Mouse (Mus musculus): ENCODE data around the gene Heatr9. TPM values are rescaled to one million over a fixed set of nuclear protein-coding genes. Genes with fewer than 3 reads are reported as not detected.
A peak's percentile ranks its signal among the peaks of the same experiment; 100 is the strongest.

Heatr9 gene
- polyA plus RNA-seq, 1 experiment from 2014 or later = not detected

- Histone ChIP-seq H3K27me3 (ENCODE audit: control insufficient read depth, insufficient read depth, low read depth, low read length) (peaks cover 8% of the 10 kb centered on the region; the same call in 1 of the 2 replicates), H3K27ac (ENCODE audit: low read length) (peak overlapping the region; percentile 66; the same call in 1 of the 2 replicates), H3K4me1 (replicated peaks; ENCODE audit: control insufficient read depth, insufficient read depth, low read length) (peaks cover 15% of the 10 kb centered on the region; the same call in 1 of the 2 replicates), H3K36me3 (ENCODE audit: control insufficient read depth, insufficient read depth, low read length) (no peaks in the 10 kb centered on the region), H3K9ac (ENCODE audit: low read length) (no peak overlapping the region), H3K9me3 (ENCODE audit: control insufficient read depth, low read length) (no peaks in the 10 kb centered on the region), H3K4me2 (ENCODE audit: low read depth, low read length) (no peak overlapping the region), H3K4me3 (ENCODE audit: low read length) (no peak overlapping the region)
- 13% methylated on average over 2 of the region's 2 CpGs for WGBS
- ATAC-seq (ENCODE audit: low read depth) = no peak
Measured at GRCm38 (mm10) chr11:83465976-83466375, 56.0 kb downstream of the Heatr9 start.

GRCm38 (mm10) chr11:83462711-83463244 is 59.2 kb downstream of the Heatr9 start, which contains the start of gene Mmp28:
Gene Mmp28, minus strand, starts transcription at chr11:83463071.
- ATAC-seq (ENCODE audit: low read depth) = peak; percentile 72
- Histone ChIP-seq H3K27me3 (ENCODE audit: control insufficient read depth, insufficient read depth, low read depth, low read length) (peaks cover 8% of the 10 kb centered on the region; the same call in 1 of the 2 replicates), H3K9me3 (ENCODE audit: control insufficient read depth, low read length) (no peaks in the 10 kb centered on the region), H3K27ac (ENCODE audit: low read length) (no peak within 1 kb of the TSS), H3K36me3 (ENCODE audit: control insufficient read depth, insufficient read depth, low read length) (no peaks in the 10 kb centered on the region), H3K9ac (ENCODE audit: low read length) (peak within 1 kb of the TSS; percentile 63), H3K4me2 (ENCODE audit: low read depth, low read length) (peak within 1 kb of the TSS; percentile 84), H3K4me3 (ENCODE audit: low read length) (peak within 1 kb of the TSS; percentile 65), H3K4me1 (replicated peaks; ENCODE audit: control insufficient read depth, insufficient read depth, low read length) (peaks cover 15% of the 10 kb centered on the region; the same call in 1 of the 2 replicates)
- under 1% methylated on average over 40 of the region's 42 CpGs for WGBS

Other genes with a start within 250 kb of the Heatr9 start
- gene Slfn14, start 235.4 kb downstream of the Heatr9 start, polyA plus RNA-seq (2015; fragmentation: Nextera tagmentation; extraction: Ambion mirVana) = 0.45 and 0.75 TPM in 2 replicates
- gene Ap2b1, start 223.2 kb downstream of the Heatr9 start, polyA plus RNA-seq (2015; fragmentation: Nextera tagmentation; extraction: Ambion mirVana) = 54.9 and 59.8 TPM in 2 replicates
- 13.1 and 13.9 TPM in 2 replicates for gene Pex12, start 219.6 kb downstream of the Heatr9 start, polyA plus RNA-seq (2015; fragmentation: Nextera tagmentation; extraction: Ambion mirVana)
- gene Rasl10b, start 113.0 kb downstream of the Heatr9 start, polyA plus RNA-seq (2015; fragmentation: Nextera tagmentation; extraction: Ambion mirVana) = 0.41 and 0.62 TPM in 2 replicates
- 0.53 and 0.82 TPM in 2 replicates for gene Gas2l2, start 92.7 kb downstream of the Heatr9 start, polyA plus RNA-seq (2015; fragmentation: Nextera tagmentation; extraction: Ambion mirVana)
- gene 1700020L24Rik, start 84.5 kb downstream of the Heatr9 start, polyA plus RNA-seq (2015; fragmentation: Nextera tagmentation; extraction: Ambion mirVana) = 0.39 TPM in 1 of 2 replicates, not detected in the other
- gene Mmp28, start 59.1 kb downstream of the Heatr9 start, polyA plus RNA-seq (2015; fragmentation: Nextera tagmentation; extraction: Ambion mirVana) = 1.7 and 1.8 TPM in 2 replicates
- 12.3 and 13.9 TPM in 2 replicates for gene Taf15, start 49.1 kb downstream of the Heatr9 start, polyA plus RNA-seq (2015; fragmentation: Nextera tagmentation; extraction: Ambion mirVana)
- 1.1 and 1.9 TPM in 2 replicates for gene Ccl5, start 8.3 kb upstream of the Heatr9 start, polyA plus RNA-seq (2015; fragmentation: Nextera tagmentation; extraction: Ambion mirVana)
- gene Ccl9, start 56.5 kb upstream of the Heatr9 start, polyA plus RNA-seq (2015; fragmentation: Nextera tagmentation; extraction: Ambion mirVana) = 5.1 and 5.9 TPM in 2 replicates
- 10.0 and 19.7 TPM in 2 replicates for gene Ccl6, start 70.9 kb upstream of the Heatr9 start, polyA plus RNA-seq (2015; fragmentation: Nextera tagmentation; extraction: Ambion mirVana)
- not detected in 2 replicates for gene Rpl9-ps1, start 123.4 kb upstream of the Heatr9 start, polyA plus RNA-seq (2015; fragmentation: Nextera tagmentation; extraction: Ambion mirVana)
- gene Ccl3, start 127.2 kb upstream of the Heatr9 start, polyA plus RNA-seq (2015; fragmentation: Nextera tagmentation; extraction: Ambion mirVana) = 0.48 and 0.95 TPM in 2 replicates
- not detected in 2 replicates for gene Ccl4, start 140.4 kb upstream of the Heatr9 start, polyA plus RNA-seq (2015; fragmentation: Nextera tagmentation; extraction: Ambion mirVana)
- gene Wfdc17, start 181.8 kb upstream of the Heatr9 start, polyA plus RNA-seq (2015; fragmentation: Nextera tagmentation; extraction: Ambion mirVana) = 1.7 and 2.1 TPM in 2 replicates
- gene Wfdc18, start 186.8 kb upstream of the Heatr9 start, polyA plus RNA-seq (2015; fragmentation: Nextera tagmentation; extraction: Ambion mirVana) = 1.2 and 1.8 TPM in 2 replicates
- 0.82 and 2.3 TPM in 2 replicates for gene Wfdc21, start 224.8 kb upstream of the Heatr9 start, polyA plus RNA-seq (2015; fragmentation: Nextera tagmentation; extraction: Ambion mirVana)
- gene Heatr6, start 231.5 kb upstream of the Heatr9 start, polyA plus RNA-seq (2015; fragmentation: Nextera tagmentation; extraction: Ambion mirVana) = 23.2 and 23.5 TPM in 2 replicates